Mouse (Mus musculus) stomach, embryonic 16.5 days (tissue): ENCODE measurements at regions not wholly inside any gene's neighbourhood (a gene's known extent, or its start where the extent isn't known, plus 50 kb on each side); places are given as distances from the start of the nearest gene placed in this dataset.
A peak's percentile ranks its signal among the peaks of the same experiment; 100 is the strongest.

Experiments
- ATAC-seq: fragments of 200-750 bp; cut with Nextera tagmentation; 2 replicates; pipeline ENCODE4 v1.8.0; 2017; ENCODE audit warnings: moderate number of reproducible peaks, moderate TSS enrichment; ENCODE audit not compliant: insufficient read depth, low FRiP score
- H3K27ac ChIP-seq: fragments of 300-500 bp; sonication (generic); 2 replicates; pipeline ENCODE4 v1.5.1; 2014; ENCODE audit warnings: low read length
- H3K27me3 ChIP-seq: fragments of 300-500 bp; sonication (generic); 2 replicates; pipeline ENCODE4 v1.6.1; 2014; ENCODE audit warnings: low read length, control low read depth, mixed read lengths; ENCODE audit not compliant: control insufficient read depth, insufficient read depth
- H3K36me3 ChIP-seq: fragments of 300-500 bp; sonication (generic); 2 replicates; pipeline ENCODE4 v1.6.1; 2014; ENCODE audit warnings: low read length; ENCODE audit not compliant: control insufficient read depth, insufficient read depth
- H3K4me1 ChIP-seq: fragments of 300-500 bp; sonication (generic); 2 replicates; pipeline ENCODE4 v1.6.1; 2014; ENCODE audit warnings: low read length, control low read depth, mixed read lengths; ENCODE audit not compliant: control insufficient read depth, insufficient read depth
- H3K4me2 ChIP-seq: fragments of 300-500 bp; sonication (generic); 2 replicates; pipeline ENCODE4 v1.6.1; 2014; ENCODE audit warnings: low read depth, low read length, mixed read lengths
- H3K4me3 ChIP-seq: fragments of 300-500 bp; sonication (generic); replicated peaks from 2 replicates; pipeline ENCODE4 v1.5.1; 2014; ENCODE audit warnings: mild to moderate bottlenecking, low read length
- H3K9ac ChIP-seq: fragments of 300-500 bp; sonication (generic); 2 replicates; pipeline ENCODE4 v1.6.1; 2014; ENCODE audit warnings: low read length
- H3K9me3 ChIP-seq: fragments of 300-500 bp; sonication (generic); replicated peaks from 2 replicates; pipeline ENCODE4 v1.6.1; 2016; ENCODE audit warnings: low read length, control low read depth; ENCODE audit not compliant: control insufficient read depth
- WGBS: fragments of 180-500 bp; shearing (Covaris S2); extraction: QIAGEN DNeasy Blood & Tissue Kit; methylation state at CpG from one replicate; pipeline ENCODE4 v1.1.7; 2014; 5-methylcytosine and 5-hydroxymethylcytosine counted together

DNA sequence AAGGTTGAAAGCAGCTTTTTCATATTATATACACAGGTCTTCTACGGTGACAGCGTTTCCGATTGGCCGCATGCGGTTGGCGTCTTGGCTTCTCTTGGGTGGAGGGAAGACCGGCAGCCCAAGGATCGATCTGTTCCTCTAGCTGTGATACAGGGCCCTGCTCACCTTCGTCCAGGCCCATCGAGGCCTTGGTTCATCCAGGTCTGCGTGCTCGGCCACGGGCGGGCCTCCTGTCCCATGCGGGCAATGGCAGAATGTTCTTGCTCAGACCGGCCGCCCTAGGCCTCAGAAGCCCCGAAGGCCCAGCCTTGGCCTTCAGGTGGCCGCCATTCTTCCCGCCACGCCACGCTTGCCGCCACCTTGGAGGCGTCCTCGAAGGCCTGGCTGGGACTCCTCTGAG, 194.4 kb upstream of the Ppp6c start:
- Histone ChIP-seq H3K4me3 (no peak overlapping the region), H3K9me3 (no peaks in the 10 kb centered on the region), H3K4me2 (no peak overlapping the region), H3K27ac (no peak overlapping the region), H3K27me3 (no peaks in the 10 kb centered on the region), H3K9ac (no peak overlapping the region), H3K4me1 (no peaks in the 10 kb centered on the region), H3K36me3 (no peaks in the 10 kb centered on the region)
- no peak for ATAC-seq
- 94% methylated on average over 25 of the region's 25 CpGs for WGBS

DNA sequence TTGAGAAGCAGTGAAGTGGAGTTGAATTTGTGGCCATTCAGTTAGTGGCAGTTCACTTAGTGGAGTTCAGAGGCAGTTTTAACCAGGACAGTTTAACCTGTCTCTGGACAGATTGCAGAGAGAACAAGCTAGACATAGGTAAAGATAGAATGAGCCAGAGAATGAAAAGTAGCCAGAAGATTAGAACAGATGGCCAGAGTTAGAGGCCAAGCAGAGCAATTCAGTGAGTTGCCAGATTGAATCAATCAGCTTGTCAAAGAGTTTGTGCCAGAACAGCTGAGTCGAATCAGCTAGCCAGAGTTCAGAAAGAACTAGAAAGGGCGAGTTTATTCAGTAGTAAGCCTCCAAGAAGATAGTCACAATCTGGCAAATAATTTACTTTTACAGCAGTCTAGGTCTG, 174.1 kb upstream of the Ppp6c start:
- H3K27me3 ChIP-seq: no peaks in the 10 kb centered on the region
- no peak overlapping the region for H3K4me3 ChIP-seq
- H3K27ac ChIP-seq: no peak overlapping the region
- ATAC-seq: no peak
- no peaks in the 10 kb centered on the region for H3K4me1 ChIP-seq
- no peak overlapping the region for H3K4me2 ChIP-seq
- no peaks in the 10 kb centered on the region for H3K9me3 ChIP-seq
- no peak overlapping the region for H3K9ac ChIP-seq
- WGBS: 33% methylated on average over 2 of the region's 2 CpGs
- H3K36me3 ChIP-seq: no peaks in the 10 kb centered on the region

DNA sequence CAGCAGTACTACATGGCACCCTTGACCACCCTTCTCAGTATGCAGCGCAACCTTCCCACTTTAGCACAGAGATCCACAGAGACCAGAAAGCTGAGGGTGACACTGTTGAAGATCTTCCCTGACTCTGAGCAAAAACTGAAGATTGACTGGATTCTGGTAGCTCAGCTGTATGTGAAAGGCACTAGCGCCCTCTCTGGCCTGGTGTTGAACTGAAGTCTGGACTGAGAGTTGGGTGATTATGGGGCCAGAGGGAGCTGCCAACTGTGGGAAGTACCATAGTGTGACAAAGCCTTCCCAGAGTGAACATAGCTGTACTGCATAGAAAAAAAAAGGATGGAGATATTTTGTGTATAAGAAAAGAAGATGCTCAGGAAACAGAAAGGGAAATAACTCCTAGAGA, 173.3 kb upstream of the Ppp6c start:
- H3K36me3 ChIP-seq: no peaks in the 10 kb centered on the region
- H3K4me3 ChIP-seq: no peak overlapping the region
- no peak overlapping the region for H3K27ac ChIP-seq
- H3K4me1 ChIP-seq: no peaks in the 10 kb centered on the region
- no peak overlapping the region for H3K4me2 ChIP-seq
- H3K27me3 ChIP-seq: no peaks in the 10 kb centered on the region
- no peak for ATAC-seq
- H3K9ac ChIP-seq: no peak overlapping the region
- WGBS: 74% methylated on average over 2 of the region's 2 CpGs
- no peaks in the 10 kb centered on the region for H3K9me3 ChIP-seq

DNA sequence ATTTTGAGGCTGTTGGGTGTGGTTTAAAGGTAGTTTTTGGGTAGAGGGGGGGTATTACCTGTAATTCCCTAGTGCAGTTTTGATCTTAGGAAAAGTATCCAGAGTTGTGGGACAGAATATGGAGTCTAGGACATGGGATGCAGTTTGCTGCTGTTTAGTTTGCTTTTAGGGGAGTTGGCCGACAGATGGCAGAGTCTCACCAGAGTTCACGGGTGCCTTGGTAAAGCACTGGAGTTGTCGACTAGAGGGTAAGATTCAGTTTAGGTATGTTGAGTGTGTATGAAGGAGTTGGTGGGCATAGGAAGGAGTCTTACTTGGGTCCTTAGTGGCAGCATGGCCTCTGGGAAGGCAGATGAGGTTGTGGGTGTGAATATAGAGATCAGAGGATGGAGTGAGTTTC, 168.4 kb upstream of the Ppp6c start:
- no peak overlapping the region for H3K9ac ChIP-seq
- H3K4me2 ChIP-seq: no peak overlapping the region
- H3K36me3 ChIP-seq: no peaks in the 10 kb centered on the region
- no peak overlapping the region for H3K4me3 ChIP-seq
- H3K4me1 ChIP-seq: no peaks in the 10 kb centered on the region
- no peak overlapping the region for H3K27ac ChIP-seq
- ATAC-seq: no peak
- no peaks in the 10 kb centered on the region for H3K9me3 ChIP-seq
- no peaks in the 10 kb centered on the region for H3K27me3 ChIP-seq
- 50% methylated on average over 3 of the region's 3 CpGs for WGBS

DNA sequence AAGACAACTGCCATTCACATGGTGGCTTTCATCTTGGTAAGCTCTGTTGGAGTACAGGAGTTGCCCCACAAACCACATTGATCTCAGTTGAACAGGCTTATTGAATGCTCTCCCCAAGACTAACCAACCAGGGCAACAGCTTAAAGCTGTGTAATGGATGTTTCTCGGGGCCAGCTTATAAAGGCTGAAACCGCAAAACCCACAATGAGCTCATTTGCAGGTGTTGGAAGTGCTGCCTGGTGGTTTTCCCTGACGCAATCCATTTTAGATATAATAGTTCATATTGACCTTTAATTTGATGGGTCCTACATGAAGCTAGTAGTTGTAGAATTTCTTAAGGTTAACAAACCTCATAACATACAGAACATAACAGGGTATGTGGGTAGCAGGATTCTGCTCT, 151.0 kb upstream of the Ppp6c start:
- no peak for ATAC-seq
- Histone ChIP-seq H3K4me1 (no peaks in the 10 kb centered on the region), H3K9me3 (no peaks in the 10 kb centered on the region), H3K27me3 (no peaks in the 10 kb centered on the region), H3K27ac (no peak overlapping the region), H3K4me3 (no peak overlapping the region), H3K36me3 (no peaks in the 10 kb centered on the region), H3K9ac (no peak overlapping the region), H3K4me2 (no peak overlapping the region)
- WGBS: 83% methylated on average over 3 of the region's 3 CpGs

DNA sequence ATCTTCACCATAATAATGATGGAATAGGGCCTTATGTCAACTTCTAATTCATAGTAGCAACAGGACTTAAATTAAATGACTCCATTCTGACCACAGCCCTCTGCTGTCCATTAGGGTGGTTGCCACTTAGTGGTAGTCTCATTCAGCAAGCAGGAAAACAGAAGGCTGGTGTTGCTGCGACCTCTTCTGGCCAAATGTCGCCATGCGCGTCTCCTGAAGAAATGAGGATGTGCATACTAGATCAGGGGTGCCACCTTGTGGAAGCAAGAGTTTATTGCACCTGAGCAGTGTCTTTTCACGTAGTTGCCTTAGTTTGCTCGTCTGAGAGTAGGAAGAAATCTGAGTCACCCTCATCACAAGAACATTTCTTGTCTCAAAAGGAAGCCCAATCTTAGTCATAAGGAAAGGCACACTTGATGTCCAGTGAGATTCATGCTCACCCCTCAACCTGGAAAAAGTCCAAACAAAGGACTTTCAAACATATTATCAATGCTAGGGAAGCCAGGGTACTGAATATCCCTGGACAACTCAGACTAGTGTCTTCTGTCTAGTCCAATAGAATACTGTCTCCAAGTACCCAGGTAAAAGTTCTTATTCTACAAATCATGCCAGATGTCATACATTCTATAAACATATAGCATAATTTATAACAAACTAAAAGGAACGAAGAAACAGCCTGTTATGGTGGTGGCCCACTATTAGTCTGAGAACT, 147.0 kb upstream of the Ppp6c start:
- peak; percentile 83 for ATAC-seq
- Histone ChIP-seq H3K4me2 (no peak overlapping the region), H3K27ac (no peak overlapping the region), H3K36me3 (no peaks in the 10 kb centered on the region), H3K4me3 (no peak overlapping the region), H3K9ac (no peak overlapping the region), H3K27me3 (no peaks in the 10 kb centered on the region), H3K9me3 (no peaks in the 10 kb centered on the region), H3K4me1 (no peaks in the 10 kb centered on the region)
- 10% methylated on average over 7 of the region's 7 CpGs for WGBS

DNA sequence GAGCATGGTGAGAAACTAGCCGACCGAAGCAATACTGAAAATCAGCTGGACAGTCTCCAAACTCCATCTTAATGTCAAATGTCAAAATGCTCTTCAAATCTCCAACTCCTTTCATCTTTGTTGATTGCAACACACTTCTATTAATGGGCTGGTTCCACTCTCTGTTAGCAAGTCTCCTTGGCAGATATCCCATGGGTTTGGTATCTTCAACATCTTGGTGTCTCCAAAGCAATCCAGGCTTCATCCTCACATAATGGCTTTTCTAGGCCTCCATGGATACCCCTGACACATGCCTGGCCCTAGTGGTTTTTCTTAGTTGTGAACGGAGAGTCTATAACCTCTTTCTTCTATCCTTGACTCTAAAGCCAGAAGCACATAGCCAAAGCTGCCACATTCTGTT, 118.0 kb upstream of the Ppp6c start:
- WGBS: 76% methylated on average over 3 of the region's 3 CpGs
- no peaks in the 10 kb centered on the region for H3K4me1 ChIP-seq
- no peak overlapping the region for H3K4me3 ChIP-seq
- H3K27ac ChIP-seq: no peak overlapping the region
- no peak for ATAC-seq
- H3K27me3 ChIP-seq: no peaks in the 10 kb centered on the region
- H3K4me2 ChIP-seq: no peak overlapping the region
- no peaks in the 10 kb centered on the region for H3K9me3 ChIP-seq
- H3K36me3 ChIP-seq: no peaks in the 10 kb centered on the region
- H3K9ac ChIP-seq: no peak overlapping the region

DNA sequence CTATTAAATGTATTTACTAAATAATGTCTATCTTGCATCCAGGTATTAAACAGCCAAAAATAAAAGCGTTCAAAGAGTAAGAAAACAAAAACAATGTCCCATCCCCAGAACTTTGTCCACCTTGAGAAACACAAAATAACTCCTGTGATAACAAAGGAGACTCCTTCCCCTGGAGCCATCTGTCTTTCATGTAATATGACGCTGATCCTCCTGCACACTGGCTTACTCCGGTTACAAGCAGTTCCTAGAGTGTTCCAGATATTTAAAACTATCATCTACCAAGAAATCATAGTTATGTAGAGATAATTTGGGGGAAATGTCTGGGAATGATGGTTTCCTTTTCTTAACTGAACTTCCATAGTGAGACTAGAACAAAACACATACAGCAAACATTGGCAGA, 114.2 kb upstream of the Ppp6c start:
- no peak overlapping the region for H3K4me2 ChIP-seq
- no peak for ATAC-seq
- no peaks in the 10 kb centered on the region for H3K36me3 ChIP-seq
- H3K4me3 ChIP-seq: no peak overlapping the region
- no peak overlapping the region for H3K9ac ChIP-seq
- H3K4me1 ChIP-seq: no peaks in the 10 kb centered on the region
- no peak overlapping the region for H3K27ac ChIP-seq
- 38% methylated on average over 3 of the region's 3 CpGs for WGBS
- no peaks in the 10 kb centered on the region for H3K9me3 ChIP-seq
- no peaks in the 10 kb centered on the region for H3K27me3 ChIP-seq

DNA sequence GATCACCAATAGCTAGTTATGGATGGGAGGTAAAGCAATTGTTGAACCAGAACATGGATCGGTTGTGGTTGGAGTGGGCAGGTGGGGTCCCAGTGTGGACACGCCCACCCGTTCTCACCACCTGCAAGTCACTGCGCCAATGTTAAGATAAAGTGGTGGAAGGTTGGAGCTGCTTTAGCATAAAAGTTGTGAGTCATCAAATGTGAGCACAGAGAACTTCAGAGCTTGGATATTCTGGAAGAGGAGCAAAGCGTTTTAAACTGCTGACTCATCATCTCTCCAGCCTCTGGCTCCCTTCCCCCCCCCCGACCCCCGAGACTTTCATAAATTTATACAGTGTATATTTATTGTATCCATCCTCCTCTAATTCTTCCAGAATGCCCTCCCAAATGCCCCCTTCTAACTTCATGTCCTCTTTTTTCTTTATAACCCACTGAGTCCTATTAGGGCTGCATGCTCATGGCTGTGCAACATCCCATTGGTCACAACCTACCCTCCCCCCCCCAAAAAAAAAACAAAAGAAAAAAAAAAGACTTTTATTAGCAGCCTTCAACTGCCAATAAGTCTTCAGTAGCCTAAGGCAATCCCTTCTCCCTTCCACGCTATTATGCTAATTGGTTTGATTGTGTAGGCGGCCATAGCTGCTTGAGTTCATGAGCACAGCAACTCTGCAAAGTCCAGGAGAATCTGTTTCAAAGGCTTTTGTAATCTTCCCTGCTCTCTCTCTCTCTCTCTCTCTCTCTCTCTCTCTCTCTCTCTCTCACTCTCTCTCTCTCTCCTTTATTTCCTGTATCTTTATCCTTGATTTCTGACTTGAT, 112.8 kb upstream of the Ppp6c start:
- Histone ChIP-seq H3K27me3 (no peaks in the 10 kb centered on the region), H3K9me3 (no peaks in the 10 kb centered on the region), H3K9ac (no peak overlapping the region), H3K36me3 (no peaks in the 10 kb centered on the region), H3K27ac (no peak overlapping the region), H3K4me3 (no peak overlapping the region), H3K4me2 (no peak overlapping the region), H3K4me1 (no peaks in the 10 kb centered on the region)
- no peak for ATAC-seq
- WGBS: 79% methylated on average over 9 of the region's 9 CpGs
